Mouse (Mus musculus) frontal cortex, postnatal 14 days (tissue): ENCODE measurements around the gene Ints7.

Experiments used
- DNase-seq, 2 experiments: peaks; one replicate each; pipeline ENCODE4 v3.0.0; 2022; ENCODE audit warnings: low spot score in 2 of 2

Gene Ints7

GRCm38 (mm10) chr1:191584483-191584882 lies 9.0 kb downstream of the Ints7 start:
- DNase-seq, result no peak

- DNase-seq, result no peak
Measured at GRCm38 (mm10) chr1:191585704-191586103, 10.3 kb downstream of the Ints7 start.

GRCm38 (mm10) chr1:191587062-191587461 lies 11.6 kb downstream of the Ints7 start:
- no peak for DNase-seq

GRCm38 (mm10) chr1:191588749-191589148 lies 13.3 kb downstream of the Ints7 start:
- DNase-seq, result no peak

- peak in 1 of 2 experiments; percentile 15 for DNase-seq
Measured at GRCm38 (mm10) chr1:191592016-191592720, 16.7 kb downstream of the Ints7 start.

GRCm38 (mm10) chr1:191596076-191596475 lies 20.6 kb downstream of the Ints7 start:
- no peak for DNase-seq

GRCm38 (mm10) chr1:191599210-191599609 lies 23.8 kb downstream of the Ints7 start:
- DNase-seq, result no peak

- DNase-seq, result no peak
Measured at GRCm38 (mm10) chr1:191604690-191605089, 29.3 kb downstream of the Ints7 start.

GRCm38 (mm10) chr1:191609051-191609450 lies 33.6 kb downstream of the Ints7 start:
- no peak for DNase-seq

- no peak for DNase-seq
Measured at GRCm38 (mm10) chr1:191609578-191609977, 34.1 kb downstream of the Ints7 start.

GRCm38 (mm10) chr1:191610357-191610756 lies 34.9 kb downstream of the Ints7 start:
- peak in 1 of 2 experiments; percentile 23 for DNase-seq

GRCm38 (mm10) chr1:191611686-191612085 lies 36.2 kb downstream of the Ints7 start:
- DNase-seq, result no peak

- no peak for DNase-seq
Measured at GRCm38 (mm10) chr1:191612877-191613276, 37.4 kb downstream of the Ints7 start.

- no peak for DNase-seq
Measured at GRCm38 (mm10) chr1:191616245-191616644, 40.8 kb downstream of the Ints7 start.

GRCm38 (mm10) chr1:191617589-191617988 lies 42.2 kb downstream of the Ints7 start:
- DNase-seq, result no peak

- no peak for DNase-seq
Measured at GRCm38 (mm10) chr1:191618067-191618766, 42.8 kb downstream of the Ints7 start.

- DNase-seq, result no peak
Measured at GRCm38 (mm10) chr1:191621096-191621495, 45.7 kb downstream of the Ints7 start.

- no peak for DNase-seq
Measured at GRCm38 (mm10) chr1:191622801-191623200, 47.4 kb downstream of the Ints7 start.

GRCm38 (mm10) chr1:191624492-191624891 lies 49.1 kb downstream of the Ints7 start:
- DNase-seq, result no peak

GRCm38 (mm10) chr1:191625026-191625425 lies 49.6 kb downstream of the Ints7 start:
- no peak for DNase-seq

GRCm38 (mm10) chr1:191625620-191626019 lies 50.2 kb downstream of the Ints7 start:
- no peak for DNase-seq

GRCm38 (mm10) chr1:191628457-191629169 lies 53.2 kb downstream of the Ints7 start:
- no peak for DNase-seq
